Mouse (Mus musculus): Measurements from ENCODE around the gene Mlec.

- TF ChIP-seq CTCF (IDR thresholded peaks at IDR 0.05; ENCODE audit: control insufficient read depth, insufficient read depth, low read length), result no peak
- no peak for TF ChIP-seq POLR2A (IDR thresholded peaks at IDR 0.05; ENCODE audit: borderline replicate concordance, control insufficient read depth, low read depth, low read length)
Observed at GRCm38 (mm10) chr5:115129328-115129727, 28.7 kb downstream of the Mlec start.
